Mouse (Mus musculus): ENCODE results near the gene Syngr2. TPM values are rescaled to one million over a fixed set of nuclear protein-coding genes. Genes with fewer than 3 reads are reported as not detected.

The Syngr2 gene
- polyA plus RNA-seq, 1 experiment from 2014 or later: 39.4 TPM

DNA sequence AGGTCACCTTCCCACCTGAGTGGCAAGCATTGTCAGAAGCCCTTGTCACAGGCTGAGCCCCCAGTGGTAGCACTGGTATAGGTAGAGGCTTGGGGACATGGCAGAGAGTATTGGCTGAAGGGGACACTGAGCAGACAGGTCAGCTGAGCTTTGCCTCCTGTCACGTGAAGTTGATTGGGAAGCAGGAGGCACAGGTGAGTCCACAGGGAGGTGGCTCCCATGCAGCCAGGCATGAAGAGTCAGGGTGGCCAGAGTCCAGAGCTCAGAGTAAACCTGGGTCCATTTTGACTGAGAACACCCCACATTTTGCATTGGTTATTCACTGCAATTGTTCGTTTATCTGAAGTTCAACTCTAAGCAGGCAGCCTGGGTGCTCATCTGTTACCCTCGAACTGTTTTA lies 43.4 kb downstream of the Syngr2 start:
- Histone ChIP-seq H3K36me3 (peaks cover 75% of the 10 kb centered on the region), H3K4me3 (no peak overlapping the region)

DNA sequence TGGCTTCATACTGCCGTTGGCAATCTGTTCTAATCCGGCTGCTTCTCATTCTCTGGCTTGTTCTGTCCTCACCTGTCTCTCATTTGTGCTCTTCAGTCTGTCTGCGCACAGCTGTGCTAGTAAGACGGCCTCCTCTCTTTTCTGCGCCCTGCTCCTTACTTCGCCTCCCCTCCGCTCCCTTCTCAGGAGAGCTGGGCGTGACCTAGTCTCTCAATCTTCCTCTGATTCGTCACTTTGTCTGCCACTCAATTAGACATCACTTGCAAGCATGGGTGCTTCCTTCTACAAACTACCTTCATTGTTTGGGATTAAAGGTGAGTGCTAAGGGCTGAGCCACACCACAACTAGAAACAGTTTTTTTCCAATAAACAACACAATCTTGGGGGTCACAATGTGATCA lies 44.8 kb downstream of the Syngr2 start:
- no peak for DNase-seq (ENCODE audit: low spot score)
- no peak overlapping the region for H3K4me3 ChIP-seq
- no peak overlapping the region for H3K27ac ChIP-seq (replicated peaks)
- peaks cover 84% of the 10 kb centered on the region for H3K36me3 ChIP-seq
- H3K9me3 ChIP-seq (replicated peaks): no peaks in the 10 kb centered on the region; the same call in 1 of the 2 replicates
- WGBS: 92% methylated on average over 9 of the region's 9 CpGs
- peaks cover 26% of the 10 kb centered on the region for H3K4me1 ChIP-seq
- peaks cover 9% of the 10 kb centered on the region for H3K27me3 ChIP-seq (ENCODE audit: low read depth, poor library complexity, severe bottlenecking)

More for the DNA sequence above, 43.4 kb downstream of the Syngr2 start:
- peaks cover 32% of the 10 kb centered on the region for H3K4me1 ChIP-seq
- no peak for DNase-seq (ENCODE audit: low spot score)
- no peak overlapping the region for H3K27ac ChIP-seq (replicated peaks)
- 96% methylated on average over 3 of the region's 3 CpGs for WGBS
- no peaks in the 10 kb centered on the region; the same call in 1 of the 2 replicates for H3K9me3 ChIP-seq (replicated peaks)
- H3K27me3 ChIP-seq (ENCODE audit: low read depth, poor library complexity, severe bottlenecking): no peaks in the 10 kb centered on the region

DNA sequence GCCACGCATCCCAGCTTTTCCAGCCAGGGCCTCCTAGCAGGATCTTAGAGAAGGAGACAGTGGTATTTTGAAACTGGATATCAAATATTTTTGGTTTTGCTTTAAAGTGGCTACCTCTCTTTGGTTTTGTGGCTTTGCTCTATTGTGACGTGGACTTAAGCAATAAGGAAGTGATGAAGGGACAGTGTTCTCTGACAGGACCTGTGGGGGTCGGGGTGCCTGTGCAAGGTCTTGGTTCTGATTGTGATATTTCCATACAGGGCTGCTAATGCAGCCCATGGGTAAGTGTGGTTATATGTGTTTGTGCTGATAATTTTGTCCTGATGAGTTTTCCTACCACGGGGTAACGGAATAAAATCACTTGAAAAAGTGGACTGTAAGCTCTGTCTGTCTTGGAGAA lies 45.9 kb downstream of the Syngr2 start:
- DNase-seq (ENCODE audit: low spot score): no peak
- H3K27ac ChIP-seq (replicated peaks): no peak overlapping the region
- no peaks in the 10 kb centered on the region; the same call in 1 of the 2 replicates for H3K9me3 ChIP-seq (replicated peaks)
- H3K4me3 ChIP-seq: no peak overlapping the region
- H3K36me3 ChIP-seq: peaks cover 82% of the 10 kb centered on the region
- WGBS: 97% methylated on average over 5 of the region's 5 CpGs
- peaks cover 20% of the 10 kb centered on the region for H3K27me3 ChIP-seq (ENCODE audit: low read depth, poor library complexity, severe bottlenecking)
- peaks cover 24% of the 10 kb centered on the region for H3K4me1 ChIP-seq

DNA sequence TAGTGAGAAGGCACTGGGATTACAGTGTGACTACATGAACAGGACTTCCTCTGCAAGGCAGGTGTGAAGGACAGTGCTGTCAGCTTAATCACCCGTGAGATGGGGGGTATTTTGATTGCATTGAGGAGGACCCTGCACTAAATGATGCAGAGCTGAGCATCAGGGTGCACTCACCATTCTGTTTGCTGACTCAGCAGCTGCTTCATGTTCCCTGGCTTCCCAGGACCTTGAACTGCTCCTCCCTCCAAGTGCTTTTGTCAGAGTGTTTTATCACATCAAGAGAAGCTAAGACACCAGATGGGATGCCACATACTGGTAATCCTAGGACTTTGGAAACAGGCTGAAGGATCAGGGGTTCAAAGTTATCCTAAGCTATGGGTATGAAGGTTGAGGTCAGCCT lies 46.5 kb downstream of the Syngr2 start:
- 83% methylated on average over 1 of the region's 1 CpGs for WGBS
- Histone ChIP-seq H3K4me3 (no peak overlapping the region), H3K36me3 (peaks cover 78% of the 10 kb centered on the region), H3K27ac (replicated peaks) (no peak overlapping the region), H3K9me3 (replicated peaks) (no peaks in the 10 kb centered on the region; the same call in 1 of the 2 replicates), H3K27me3 (ENCODE audit: low read depth, poor library complexity, severe bottlenecking) (peaks cover 27% of the 10 kb centered on the region), H3K4me1 (peaks cover 25% of the 10 kb centered on the region)
- DNase-seq (ENCODE audit: low spot score): no peak

DNA sequence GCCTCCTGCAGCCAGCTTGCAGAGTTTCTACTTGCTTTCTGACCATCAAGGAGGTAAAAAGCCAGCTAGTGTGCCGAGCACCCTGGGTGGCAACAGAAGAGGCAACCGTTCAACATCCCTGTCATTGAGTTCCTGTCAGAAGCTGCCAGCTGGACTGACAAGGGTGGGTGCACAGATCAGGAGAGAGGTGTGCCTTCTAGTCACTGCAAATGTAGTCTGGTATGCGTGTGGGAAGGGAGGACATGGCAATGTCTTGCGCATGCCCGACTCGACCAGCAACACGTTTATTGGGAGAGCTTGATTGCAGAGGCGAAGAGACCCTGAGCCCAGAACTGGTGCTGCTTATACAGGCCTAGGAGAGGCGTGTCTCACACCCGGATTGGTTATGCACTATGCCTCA lies 48.0 kb downstream of the Syngr2 start:
- peaks cover 41% of the 10 kb centered on the region for H3K27me3 ChIP-seq (ENCODE audit: low read depth, poor library complexity, severe bottlenecking)
- peaks cover 27% of the 10 kb centered on the region for H3K4me1 ChIP-seq
- DNase-seq (ENCODE audit: low spot score): no peak
- H3K9me3 ChIP-seq (replicated peaks): no peaks in the 10 kb centered on the region; the same call in 1 of the 2 replicates
- H3K36me3 ChIP-seq: peaks cover 63% of the 10 kb centered on the region
- WGBS: 95% methylated on average over 10 of the region's 10 CpGs
- H3K4me3 ChIP-seq: no peak overlapping the region
- H3K27ac ChIP-seq (replicated peaks): no peak overlapping the region

DNA sequence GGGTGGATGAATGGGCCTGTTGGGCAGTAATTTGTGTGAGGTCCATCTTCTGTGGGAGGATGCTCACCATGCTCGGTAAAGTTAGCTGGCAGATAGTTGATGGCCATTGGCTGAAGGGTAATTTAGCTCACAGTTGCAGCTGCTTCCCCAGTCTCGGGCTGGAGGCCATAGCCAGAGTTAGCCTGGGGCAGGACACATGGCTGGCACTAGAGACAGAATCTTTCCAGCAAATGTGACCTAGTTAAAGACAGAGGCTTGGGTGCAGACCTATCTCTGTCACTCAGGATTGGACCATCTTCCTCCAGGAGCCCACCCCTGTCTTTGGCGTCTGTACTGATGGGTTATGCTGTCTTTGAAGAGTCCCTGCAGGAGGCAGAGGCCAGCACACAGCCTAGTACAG lies 48.9 kb downstream of the Syngr2 start:
- no peak overlapping the region for H3K27ac ChIP-seq (replicated peaks)
- 67% methylated on average over 3 of the region's 3 CpGs for WGBS
- H3K36me3 ChIP-seq: peaks cover 53% of the 10 kb centered on the region

DNA sequence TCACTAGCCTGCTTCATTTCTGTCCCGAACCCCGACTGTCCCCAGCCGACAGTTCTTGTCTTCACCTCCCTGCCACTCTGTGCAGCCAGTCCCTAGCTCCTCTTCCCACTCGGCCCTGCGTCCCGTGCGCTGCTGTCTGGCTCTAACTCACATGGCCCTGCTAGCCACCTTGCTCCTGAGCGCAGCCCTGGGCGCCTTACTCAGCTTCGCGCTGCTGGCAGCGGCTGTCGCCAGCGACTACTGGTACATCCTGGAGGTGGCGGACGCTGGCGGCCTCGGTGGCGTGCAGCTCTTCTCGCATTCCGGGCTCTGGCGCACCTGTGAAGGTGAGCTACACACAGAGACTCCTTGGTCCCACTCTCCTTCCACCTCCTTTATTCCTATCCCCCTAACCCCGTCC lies 51.1 kb downstream of the Syngr2 start, which contains the start of gene Tmem235:
Gene Tmem235 (plus strand): TSS at position 152 of the 400 bp plus-strand sequence.
- peaks cover 58% of the 10 kb centered on the region for H3K4me1 ChIP-seq
- H3K9me3 ChIP-seq (replicated peaks): no peaks in the 10 kb centered on the region; the same call in 1 of the 2 replicates
- peaks cover 73% of the 10 kb centered on the region for H3K27me3 ChIP-seq (ENCODE audit: low read depth, poor library complexity, severe bottlenecking)
- WGBS: 5% methylated on average over 23 of the region's 23 CpGs
- H3K4me3 ChIP-seq: peak within 1 kb of the TSS; percentile 33
- no peak for DNase-seq (ENCODE audit: low spot score)
- peak within 1 kb of the TSS; percentile 17; the same call in 1 of the 2 replicates for H3K27ac ChIP-seq (replicated peaks)
- H3K36me3 ChIP-seq: peaks cover 31% of the 10 kb centered on the region

More for the DNA sequence above, 48.9 kb downstream of the Syngr2 start:
- Histone ChIP-seq H3K4me1 (peaks cover 36% of the 10 kb centered on the region), H3K4me3 (no peak overlapping the region), H3K9me3 (replicated peaks) (no peaks in the 10 kb centered on the region; the same call in 1 of the 2 replicates), H3K27me3 (ENCODE audit: low read depth, poor library complexity, severe bottlenecking) (peaks cover 51% of the 10 kb centered on the region)
- DNase-seq (ENCODE audit: low spot score): no peak

DNA sequence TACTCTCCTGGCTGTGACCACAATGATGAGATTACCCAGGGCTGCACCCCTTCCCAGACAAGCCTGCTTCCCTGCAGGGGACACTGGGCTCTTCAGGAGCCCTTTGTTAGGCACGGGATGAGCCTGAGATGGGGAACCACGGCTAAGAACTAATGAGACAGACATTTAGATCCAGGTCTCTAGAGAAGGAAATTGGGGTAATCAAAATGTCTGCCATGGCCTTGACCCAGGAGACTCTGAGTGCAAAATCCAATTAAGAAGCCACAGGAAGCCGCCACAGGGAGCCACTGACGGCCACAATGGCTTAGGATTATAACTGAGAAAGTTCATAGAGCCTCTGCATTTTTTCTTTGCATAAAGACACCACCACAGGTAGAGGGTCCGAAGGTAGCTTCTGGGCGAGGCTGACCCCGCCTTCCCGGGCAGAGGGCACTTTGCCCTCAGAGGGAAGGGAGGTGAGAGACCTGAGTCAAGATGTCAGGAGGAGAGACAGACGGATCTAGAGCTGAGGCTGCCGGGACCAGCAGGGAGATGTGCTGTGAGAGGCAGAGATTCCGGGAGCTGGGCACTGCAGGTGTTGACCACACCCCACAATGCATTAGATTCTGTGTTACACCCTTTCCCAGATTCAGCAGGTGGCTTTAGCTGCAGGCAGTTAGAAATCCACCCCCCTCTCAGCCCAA lies 53.8 kb downstream of the Syngr2 start:
- Histone ChIP-seq H3K36me3 (peaks cover 4% of the 10 kb centered on the region; the same call in 1 of the 2 replicates), H3K27ac (replicated peaks) (peak overlapping the region; percentile 58; the same call in 1 of the 2 replicates), H3K9me3 (replicated peaks) (no peaks in the 10 kb centered on the region), H3K4me3 (no peak overlapping the region), H3K27me3 (ENCODE audit: low read depth, poor library complexity, severe bottlenecking) (peaks cover 77% of the 10 kb centered on the region), H3K4me1 (peaks cover 81% of the 10 kb centered on the region)
- WGBS: 21% methylated on average over 11 of the region's 11 CpGs
- no peak for DNase-seq (ENCODE audit: low spot score)

Other genes starting within 250 kb of the Syngr2 start
- 9.4 and 12.4 TPM in 2 replicates for gene Tnrc6c, start 155.4 kb upstream of the Syngr2 start, polyA plus RNA-seq (2016; fragmentation: Nextera tagmentation; extraction: Ambion mirVana)
- gene Tmc8, start 27.6 kb upstream of the Syngr2 start, polyA plus RNA-seq (2016; fragmentation: Nextera tagmentation; extraction: Ambion mirVana): 0.78 and 0.93 TPM in 2 replicates
- 10.1 and 10.5 TPM in 2 replicates for gene Tmc6, start 27.5 kb upstream of the Syngr2 start, polyA plus RNA-seq (2016; fragmentation: Nextera tagmentation; extraction: Ambion mirVana)
- gene 6030468B19Rik, start 12.0 kb upstream of the Syngr2 start, polyA plus RNA-seq (2016; fragmentation: Nextera tagmentation; extraction: Ambion mirVana): 1.4 and 2.2 TPM in 2 replicates
- 0.14 and 0.58 TPM in 2 replicates for gene Gm20708, start within 50 bp of the Syngr2 start, polyA plus RNA-seq (2016; fragmentation: Nextera tagmentation; extraction: Ambion mirVana)
- gene Afmid, start 16.3 kb downstream of the Syngr2 start, polyA plus RNA-seq (2016; fragmentation: Nextera tagmentation; extraction: Ambion mirVana): 3.5 TPM in 2 replicates
- gene Tk1, start 16.4 kb downstream of the Syngr2 start, polyA plus RNA-seq (2016; fragmentation: Nextera tagmentation; extraction: Ambion mirVana): 123 and 137 TPM in 2 replicates
- 373 and 413 TPM in 2 replicates for gene Birc5, start 39.6 kb downstream of the Syngr2 start, polyA plus RNA-seq (2016; fragmentation: Nextera tagmentation; extraction: Ambion mirVana)
- not detected in 2 replicates for gene Tmem235, start 51.1 kb downstream of the Syngr2 start, polyA plus RNA-seq (2016; fragmentation: Nextera tagmentation; extraction: Ambion mirVana)
- gene Tha1, start 63.8 kb downstream of the Syngr2 start, polyA plus RNA-seq (2016; fragmentation: Nextera tagmentation; extraction: Ambion mirVana): 5.0 and 5.2 TPM in 2 replicates
- gene Socs3, start 160.4 kb downstream of the Syngr2 start, polyA plus RNA-seq (2016; fragmentation: Nextera tagmentation; extraction: Ambion mirVana): 14.1 and 14.3 TPM in 2 replicates
- 45.0 and 46.3 TPM in 2 replicates for gene Pgs1, start 176.6 kb downstream of the Syngr2 start, polyA plus RNA-seq (2016; fragmentation: Nextera tagmentation; extraction: Ambion mirVana)